Mouse (Mus musculus) embryonic facial prominence, embryonic 11.5 days (tissue): Measurements from ENCODE around the gene Hyal1. TPM values are rescaled to one million over a fixed set of nuclear protein-coding genes. Genes with fewer than 3 reads are reported as not detected.

Source experiments
- ATAC-seq: fragments of 200-750 bp; cut with Nextera tagmentation; replicated peaks from 2 replicates; pipeline ENCODE4 v1.8.0; 2017; ENCODE audit warnings: low read depth; ENCODE audit not compliant: insufficient number of reproducible peaks, low FRiP score, low TSS enrichment
- DNase-seq: peaks from one replicate; pipeline ENCODE4 v3.0.0-alpha.2; 2015; ENCODE audit warnings: low spot score
- H3K27ac ChIP-seq: fragments of 300-500 bp; sonication (generic); replicated peaks from 2 replicates; pipeline ENCODE4 v1.5.1; 2014; ENCODE audit warnings: mild to moderate bottlenecking, low read depth, low read length, control low read depth
- H3K27me3 ChIP-seq: fragments of 300-500 bp; sonication (generic); 2 replicates; pipeline ENCODE4 v1.6.1; 2014; ENCODE audit warnings: mild to moderate bottlenecking, low read length, moderate library complexity, mixed read lengths; ENCODE audit not compliant: control insufficient read depth, insufficient read depth
- H3K36me3 ChIP-seq: fragments of 300-500 bp; sonication (generic); replicated peaks from 2 replicates; pipeline ENCODE4 v1.6.1; 2014; ENCODE audit warnings: low read depth, mild to moderate bottlenecking, low read length, moderate library complexity, mixed read lengths; ENCODE audit not compliant: control insufficient read depth, insufficient read depth
- H3K4me1 ChIP-seq: fragments of 300-500 bp; sonication (generic); 2 replicates; pipeline ENCODE4 v1.6.1; 2014; ENCODE audit warnings: low read length, mixed read lengths; ENCODE audit not compliant: control insufficient read depth, insufficient read depth
- H3K4me2 ChIP-seq: fragments of 300-500 bp; sonication (generic); 2 replicates; pipeline ENCODE4 v1.6.1; 2014; ENCODE audit warnings: low read depth, mild to moderate bottlenecking, control low read depth, low read length, moderate library complexity
- H3K4me3 ChIP-seq: fragments of 300-500 bp; sonication (generic); 2 replicates; pipeline ENCODE4 v1.5.1; 2014; ENCODE audit warnings: low read depth, low read length, control low read depth
- H3K9ac ChIP-seq: fragments of 300-500 bp; sonication (generic); replicated peaks from 2 replicates; pipeline ENCODE4 v1.6.1; 2014; ENCODE audit warnings: mild to moderate bottlenecking, control low read depth, low read length
- H3K9me3 ChIP-seq: fragments of 300-500 bp; sonication (generic); replicated peaks from 2 replicates; pipeline ENCODE4 v1.6.1; 2016; ENCODE audit warnings: mild to moderate bottlenecking, low read length, inconsistent platforms, mixed read lengths; ENCODE audit not compliant: control insufficient read depth
- WGBS: fragments of 180-500 bp; shearing (Covaris S2); extraction: QIAGEN DNeasy Blood & Tissue Kit; methylation state at CpG from one replicate; pipeline ENCODE4 v1.1.7; 2014; 5-methylcytosine and 5-hydroxymethylcytosine counted together
- polyA plus RNA-seq: library from polyadenylated mRNA; unstranded; fragments of >200 nt; fragmentation: Nextera tagmentation; extraction: Ambion mirVana; gene quantifications from 2 replicates; pipeline ENCODE4 v1.2.1, GENCODE M21; 2014

Gene Hyal1
- polyA plus RNA-seq, 1 experiment from 2014 or later = 5.3 TPM

DNA sequence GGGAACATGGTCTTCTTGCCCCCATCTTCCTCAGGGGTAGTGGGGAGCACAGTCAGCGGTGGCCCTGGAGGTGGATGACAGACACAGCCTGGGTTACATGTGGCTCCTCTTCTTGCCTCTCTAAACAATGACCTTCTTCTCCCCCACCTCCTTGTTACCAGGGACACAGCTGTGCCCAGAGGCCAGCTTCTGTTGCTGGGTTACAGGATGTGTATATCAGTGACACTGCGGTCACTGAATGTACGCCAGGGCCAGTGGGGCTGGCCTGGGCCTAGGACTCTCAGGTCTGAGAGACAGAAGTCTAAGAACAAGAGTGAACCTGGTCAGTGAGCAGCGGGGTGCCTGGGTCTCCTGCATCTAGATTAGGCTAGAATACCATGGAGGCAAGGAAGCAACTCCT is 38.3 kb downstream of the Hyal1 start:
- Histone ChIP-seq H3K9ac (no peak overlapping the region; the same call in 1 of the 2 replicates), H3K36me3 (peaks cover 3% of the 10 kb centered on the region; the same call in 1 of the 2 replicates), H3K27me3 (no peaks in the 10 kb centered on the region), H3K4me3 (no peak overlapping the region), H3K4me1 (peaks cover 3% of the 10 kb centered on the region; the same call in 1 of the 2 replicates), H3K9me3 (no peaks in the 10 kb centered on the region), H3K27ac (no peak overlapping the region), H3K4me2 (no peak overlapping the region)
- 48% methylated on average over 4 of the region's 4 CpGs for WGBS
- no peak for DNase-seq
- no peak for ATAC-seq

- peaks cover 6% of the 10 kb centered on the region; the same call in 1 of the 2 replicates for H3K36me3 ChIP-seq
- no peaks in the 10 kb centered on the region for H3K4me1 ChIP-seq
- H3K4me3 ChIP-seq = no peak overlapping the region
- WGBS = 77% methylated on average over 2 of the region's 2 CpGs
- no peak overlapping the region for H3K27ac ChIP-seq
- ATAC-seq (no peak), DNase-seq (no peak)
- no peaks in the 10 kb centered on the region for H3K27me3 ChIP-seq
- H3K4me2 ChIP-seq = no peak overlapping the region
- H3K9me3 ChIP-seq = no peaks in the 10 kb centered on the region
- H3K9ac ChIP-seq = no peak overlapping the region
Observed at GRCm38 (mm10) chr9:107617461-107617860, 40.7 kb downstream of the Hyal1 start.

DNA sequence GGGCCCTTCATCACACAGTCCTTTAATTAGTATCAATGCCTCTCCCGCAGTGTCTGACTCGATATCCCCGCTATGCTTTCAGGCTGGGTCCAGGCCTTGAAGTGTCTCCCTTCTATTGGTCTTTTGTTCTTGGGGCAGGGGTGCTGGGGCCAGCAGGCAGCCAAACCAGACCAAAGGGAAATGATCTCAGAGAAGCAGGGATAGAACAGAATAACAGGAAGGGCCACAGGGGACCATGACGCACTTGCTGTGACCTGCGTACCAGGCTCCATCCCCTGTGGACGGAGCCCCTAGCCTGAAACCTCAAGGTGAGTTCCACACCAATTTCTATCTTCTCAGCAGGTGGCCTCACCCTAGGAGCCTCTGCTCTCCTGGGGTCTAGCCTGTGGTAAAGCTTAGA is 41.4 kb downstream of the Hyal1 start:
- no peaks in the 10 kb centered on the region for H3K27me3 ChIP-seq
- 92% methylated on average over 6 of the region's 6 CpGs for WGBS
- H3K9ac ChIP-seq = no peak overlapping the region
- H3K36me3 ChIP-seq = peaks cover 6% of the 10 kb centered on the region; the same call in 1 of the 2 replicates
- no peak overlapping the region for H3K27ac ChIP-seq
- ATAC-seq (no peak), DNase-seq (no peak)
- H3K4me1 ChIP-seq = no peaks in the 10 kb centered on the region
- no peaks in the 10 kb centered on the region for H3K9me3 ChIP-seq
- no peak overlapping the region for H3K4me3 ChIP-seq
- H3K4me2 ChIP-seq = no peak overlapping the region

DNA sequence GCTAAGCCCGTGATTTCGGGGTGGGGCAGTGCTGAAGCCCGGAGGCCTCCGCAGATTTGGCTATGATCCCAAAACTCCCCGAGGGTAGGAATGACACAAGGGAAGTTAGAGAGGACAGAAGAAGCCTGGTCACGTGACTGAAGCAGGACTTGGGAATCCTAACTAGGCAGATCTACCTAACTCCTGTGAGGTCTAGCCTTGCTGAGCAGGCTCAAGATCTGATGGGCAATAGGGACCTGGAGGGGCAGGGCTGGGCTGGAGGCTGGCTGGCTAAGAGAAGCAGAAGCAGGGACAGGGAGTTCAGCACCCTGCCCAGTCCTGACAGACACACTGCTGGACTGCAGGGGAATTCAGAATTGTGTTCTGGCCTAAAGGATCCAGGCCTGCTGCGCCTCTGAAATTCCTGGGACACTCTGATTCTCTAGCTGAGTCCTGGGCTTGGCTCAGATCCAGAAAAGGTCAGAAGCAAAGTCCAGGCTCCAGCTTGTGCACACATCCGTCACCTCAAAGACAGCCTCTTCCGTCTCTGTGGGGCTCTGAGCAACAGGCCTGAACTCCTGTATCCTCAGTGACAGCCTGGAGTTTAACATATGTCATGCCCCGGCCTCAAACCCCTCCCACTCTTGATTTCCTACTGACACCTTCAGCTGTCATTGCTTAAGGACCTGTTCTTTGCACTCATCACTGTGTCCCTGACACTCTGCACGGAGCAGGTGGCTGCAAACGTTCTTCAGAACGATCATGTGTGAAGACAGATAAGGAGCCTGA is 42.2 kb downstream of the Hyal1 start:
- H3K27me3 ChIP-seq = no peaks in the 10 kb centered on the region
- H3K4me2 ChIP-seq = no peak overlapping the region
- no peak for ATAC-seq
- H3K9me3 ChIP-seq = no peaks in the 10 kb centered on the region
- peaks cover 6% of the 10 kb centered on the region; the same call in 1 of the 2 replicates for H3K36me3 ChIP-seq
- DNase-seq = no peak
- H3K27ac ChIP-seq = no peak overlapping the region
- WGBS = 77% methylated on average over 13 of the region's 13 CpGs
- no peak overlapping the region for H3K9ac ChIP-seq
- no peak overlapping the region for H3K4me3 ChIP-seq
- no peaks in the 10 kb centered on the region for H3K4me1 ChIP-seq

- DNase-seq = no peak
- no peak overlapping the region for H3K27ac ChIP-seq
- ATAC-seq = no peak
- no peak overlapping the region for H3K4me2 ChIP-seq
- H3K4me1 ChIP-seq = no peaks in the 10 kb centered on the region
- H3K4me3 ChIP-seq = no peak overlapping the region
- no peak overlapping the region for H3K9ac ChIP-seq
- peaks cover 6% of the 10 kb centered on the region; the same call in 1 of the 2 replicates for H3K36me3 ChIP-seq
- 89% methylated on average over 13 of the region's 13 CpGs for WGBS
- H3K27me3 ChIP-seq = no peaks in the 10 kb centered on the region
- no peaks in the 10 kb centered on the region for H3K9me3 ChIP-seq
Observed at GRCm38 (mm10) chr9:107619546-107619879, 42.8 kb downstream of the Hyal1 start.

DNA sequence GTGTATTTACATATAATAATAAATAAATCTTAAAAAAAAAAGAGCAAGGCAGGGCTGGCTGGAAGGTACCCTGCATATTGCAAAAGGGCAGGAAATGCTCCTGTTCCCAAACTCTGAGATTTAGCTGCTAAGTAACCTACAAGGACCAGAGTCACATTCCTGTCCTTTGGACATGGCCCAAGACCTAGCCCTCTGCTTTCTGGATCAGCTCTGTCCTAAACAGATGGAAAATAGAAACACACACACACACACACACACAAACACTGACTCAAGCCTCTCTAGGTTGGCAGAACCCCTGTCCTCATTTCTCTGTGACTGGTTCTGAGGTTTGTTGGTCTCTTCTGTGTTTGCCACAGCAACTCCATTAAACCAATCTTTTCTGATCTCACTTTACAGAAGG is 44.2 kb downstream of the Hyal1 start:
- H3K4me3 ChIP-seq = no peak overlapping the region
- H3K9ac ChIP-seq = no peak overlapping the region
- ATAC-seq (no peak), DNase-seq (no peak)
- H3K4me2 ChIP-seq = no peak overlapping the region
- H3K27me3 ChIP-seq = no peaks in the 10 kb centered on the region
- no peaks in the 10 kb centered on the region for H3K4me1 ChIP-seq
- H3K27ac ChIP-seq = no peak overlapping the region
- no peaks in the 10 kb centered on the region for H3K9me3 ChIP-seq
- peaks cover 6% of the 10 kb centered on the region; the same call in 1 of the 2 replicates for H3K36me3 ChIP-seq

- Histone ChIP-seq H3K4me1 (peaks cover 18% of the 10 kb centered on the region), H3K27ac (no peak overlapping the region), H3K4me3 (no peak overlapping the region), H3K4me2 (no peak overlapping the region), H3K9ac (no peak overlapping the region), H3K27me3 (no peaks in the 10 kb centered on the region), H3K9me3 (no peaks in the 10 kb centered on the region), H3K36me3 (peaks cover 6% of the 10 kb centered on the region; the same call in 1 of the 2 replicates)
- 71% methylated on average over 5 of the region's 5 CpGs for WGBS
- DNase-seq (no peak), ATAC-seq (no peak)
Observed at GRCm38 (mm10) chr9:107624539-107624938, 47.8 kb downstream of the Hyal1 start.

GRCm38 (mm10) chr9:107624951-107625350 is 48.2 kb downstream of the Hyal1 start:
- H3K27ac ChIP-seq = no peak overlapping the region
- H3K4me2 ChIP-seq = no peak overlapping the region
- H3K4me3 ChIP-seq = no peak overlapping the region
- H3K36me3 ChIP-seq = peaks cover 3% of the 10 kb centered on the region; the same call in 1 of the 2 replicates
- DNase-seq (no peak), ATAC-seq (no peak)
- 88% methylated on average over 3 of the region's 3 CpGs for WGBS
- H3K9me3 ChIP-seq = no peaks in the 10 kb centered on the region
- H3K4me1 ChIP-seq = peaks cover 22% of the 10 kb centered on the region
- no peak overlapping the region; the same call in 1 of the 2 replicates for H3K9ac ChIP-seq
- H3K27me3 ChIP-seq = no peaks in the 10 kb centered on the region
